Mouse (Mus musculus) bone marrow macrophage, adult 2 months (primary cell): ENCODE measurements around the gene Obp2a. TPM values are rescaled to one million over a fixed set of nuclear protein-coding genes. Genes with fewer than 3 reads are reported as not detected.
"Not testable (repeated sequence)": the region's sequence is repeated elsewhere in the genome, so short reads cannot be mapped to it uniquely, and the experiment has no call there.

Experiments
- H3K27ac ChIP-seq: 2 replicates; pipeline ENCODE4 v1.5.1; 2012; ENCODE audit warnings: low read depth, low read length; ENCODE audit not compliant: insufficient read depth
- H3K4me1 ChIP-seq: 2 replicates; pipeline ENCODE4 v1.6.1; 2012; ENCODE audit warnings: low read length; ENCODE audit not compliant: control insufficient read depth, insufficient read depth
- H3K4me3 ChIP-seq: 2 replicates; pipeline ENCODE4 v1.5.1; 2012; ENCODE audit warnings: mild to moderate bottlenecking, low read length, moderate library complexity; ENCODE audit not compliant: insufficient read depth
- CTCF ChIP-seq: IDR thresholded peaks from 2 replicates; pipeline ENCODE4 v1.5.1; 2012; ENCODE audit warnings: low read depth, mild to moderate bottlenecking, low read length, moderate library complexity
- POLR2A ChIP-seq: IDR thresholded peaks from 2 replicates; pipeline ENCODE4 v1.6.1; 2012; ENCODE audit warnings: mild to moderate bottlenecking, low read depth, low read length, borderline replicate concordance
- polyA plus RNA-seq: library from polyadenylated mRNA; stranded (reverse); fragments of >200 nt; gene quantifications from 2 replicates; pipeline ENCODE4 v1.2.4, GENCODE M21; 2012; ENCODE audit not compliant: missing spikeins, insufficient read depth, insufficient read length

Obp2a gene
- polyA plus RNA-seq, 1 experiment = not detected

- Histone ChIP-seq H3K4me3 (peak overlapping the region; percentile 50), H3K27ac (peak overlapping the region; percentile 59)
- TF ChIP-seq CTCF (0 out of 2 replicates have a peak, but pooled peaks have one; percentile 16), POLR2A (no peak)
Observed at GRCm38 (mm10) chr2:25708121-25708520, 8.3 kb downstream of the Obp2a start.

GRCm38 (mm10) chr2:25709056-25709455 is 9.2 kb downstream of the Obp2a start:
- peaks cover 11% of the 10 kb centered on the region for H3K4me1 ChIP-seq
- H3K4me3 ChIP-seq, H3K27ac ChIP-seq: not testable (repeated sequence)

More at GRCm38 (mm10) chr2:25708121-25708520, 8.3 kb downstream of the Obp2a start:
- peaks cover 11% of the 10 kb centered on the region for H3K4me1 ChIP-seq

GRCm38 (mm10) chr2:25709791-25710190 is 9.9 kb downstream of the Obp2a start:
- H3K4me3 ChIP-seq, H3K27ac ChIP-seq: not testable (repeated sequence)
- peaks cover 11% of the 10 kb centered on the region for H3K4me1 ChIP-seq

- H3K27ac ChIP-seq, H3K4me3 ChIP-seq: not testable (repeated sequence)
- peaks cover 11% of the 10 kb centered on the region for H3K4me1 ChIP-seq
Observed at GRCm38 (mm10) chr2:25711641-25712040, 11.8 kb downstream of the Obp2a start.

GRCm38 (mm10) chr2:25717222-25717621 is 17.4 kb downstream of the Obp2a start:
- TF ChIP-seq POLR2A (no peak), CTCF (no peak)
- Histone ChIP-seq H3K4me1 (no peaks in the 10 kb centered on the region), H3K4me3 (no peak overlapping the region), H3K27ac (no peak overlapping the region)

GRCm38 (mm10) chr2:25733199-25733930 is 33.5 kb downstream of the Obp2a start:
- H3K4me3 ChIP-seq = no peak overlapping the region
- no peak overlapping the region for H3K27ac ChIP-seq
- TF ChIP-seq CTCF = no peak
- TF ChIP-seq POLR2A = no peak

GRCm38 (mm10) chr2:25736709-25737108 is 36.9 kb downstream of the Obp2a start, which contains the start of gene Obp2b:
Gene Obp2b (plus strand): TSS chr2:25737009.
- not testable (repeated sequence) for H3K27ac ChIP-seq, H3K4me3 ChIP-seq, H3K4me1 ChIP-seq

More at GRCm38 (mm10) chr2:25733199-25733930, 33.5 kb downstream of the Obp2a start:
- no peaks in the 10 kb centered on the region for H3K4me1 ChIP-seq

- no peak overlapping the region for H3K4me3 ChIP-seq
- no peaks in the 10 kb centered on the region for H3K4me1 ChIP-seq
- H3K27ac ChIP-seq = no peak overlapping the region
- TF ChIP-seq POLR2A = no peak
- no peak for TF ChIP-seq CTCF
Observed at GRCm38 (mm10) chr2:25741671-25742070, 41.8 kb downstream of the Obp2a start.

Other genes starting within 250 kb of the Obp2a start
- not detected in 2 replicates for gene Clic3, start 243.2 kb upstream of the Obp2a start, polyA plus RNA-seq
- 22.4 and 26.2 TPM in 2 replicates for gene Paxx, start 238.9 kb upstream of the Obp2a start, polyA plus RNA-seq
- not detected in 2 replicates for gene Ptgds, start 230.0 kb upstream of the Obp2a start, polyA plus RNA-seq
- not detected in 2 replicates for gene Lcn12, start 206.1 kb upstream of the Obp2a start, polyA plus RNA-seq
- gene Fbxw5, start 199.3 kb upstream of the Obp2a start, polyA plus RNA-seq = 35.0 and 35.4 TPM in 2 replicates
- gene C8g, start 198.3 kb upstream of the Obp2a start, polyA plus RNA-seq = 1.8 TPM in 1 of 2 replicates, not detected in the other
- 14.8 and 15.5 TPM in 2 replicates for gene Traf2, start 153.1 kb upstream of the Obp2a start, polyA plus RNA-seq
- 142 and 160 TPM in 2 replicates for gene Edf1, start 142.2 kb upstream of the Obp2a start, polyA plus RNA-seq
- gene Mamdc4, start 125.2 kb upstream of the Obp2a start, polyA plus RNA-seq = 0.60 and 1.3 TPM in 2 replicates
- gene Phpt1, start 124.8 kb upstream of the Obp2a start, polyA plus RNA-seq = 20.0 and 23.0 TPM in 2 replicates
- gene Ajm1, start 118.3 kb upstream of the Obp2a start, polyA plus RNA-seq = 0.11 and 0.21 TPM in 2 replicates
- 76.0 and 76.9 TPM in 2 replicates for gene Rabl6, start 91.5 kb upstream of the Obp2a start, polyA plus RNA-seq
- not detected in 2 replicates for gene Ccdc183, start 82.4 kb upstream of the Obp2a start, polyA plus RNA-seq
- gene Tmem141, start 78.0 kb upstream of the Obp2a start, polyA plus RNA-seq = 51.6 and 54.3 TPM in 2 replicates
- gene Fcna, start 72.0 kb upstream of the Obp2a start, polyA plus RNA-seq = 18.6 and 21.5 TPM in 2 replicates
- gene Lcn8, start 46.9 kb upstream of the Obp2a start, polyA plus RNA-seq = not detected in 2 replicates
- not detected in 2 replicates for gene Lcn5, start 42.1 kb upstream of the Obp2a start, polyA plus RNA-seq
- gene Lcn6, start 23.3 kb upstream of the Obp2a start, polyA plus RNA-seq = not detected in 2 replicates
- not detected in 2 replicates for gene Lcn10, start 17.3 kb upstream of the Obp2a start, polyA plus RNA-seq
- 29.8 and 34.7 TPM in 2 replicates for gene Bmyc, start 6.7 kb downstream of the Obp2a start, polyA plus RNA-seq
- not detected in 2 replicates for gene Obp2b, start 37.0 kb downstream of the Obp2a start, polyA plus RNA-seq
- not detected in 2 replicates for gene Lcn3, start 65.5 kb downstream of the Obp2a start, polyA plus RNA-seq
- gene Lcn11, start 77.0 kb downstream of the Obp2a start, polyA plus RNA-seq = not detected in 2 replicates
- gene Gm13539, start 82.2 kb downstream of the Obp2a start, polyA plus RNA-seq = not detected in 2 replicates
- not detected in 2 replicates for gene Glt6d1, start 115.8 kb downstream of the Obp2a start, polyA plus RNA-seq
- gene Lcn9, start 123.1 kb downstream of the Obp2a start, polyA plus RNA-seq = not detected in 2 replicates
- gene Sohlh1, start 147.2 kb downstream of the Obp2a start, polyA plus RNA-seq = not detected in 2 replicates
- not detected in 2 replicates for gene Kcnt1, start 163.7 kb downstream of the Obp2a start, polyA plus RNA-seq